Mouse (Mus musculus) right cerebral cortex, adult 18-20 months (tissue): Measurements from ENCODE around the gene C1qtnf3.
"Not testable (repeated sequence)": the region's sequence is repeated elsewhere in the genome, so short reads cannot be mapped to it uniquely, and the experiment has no call there.

Experiments
- DNase-seq: peaks from one replicate; pipeline ENCODE4 v3.0.0; 2022; ENCODE audit warnings: mixed read lengths

The C1qtnf3 gene

GRCm38 (mm10) chr15:10959277-10960026 lies 7.3 kb downstream of the C1qtnf3 start:
- no peak for DNase-seq

DNA sequence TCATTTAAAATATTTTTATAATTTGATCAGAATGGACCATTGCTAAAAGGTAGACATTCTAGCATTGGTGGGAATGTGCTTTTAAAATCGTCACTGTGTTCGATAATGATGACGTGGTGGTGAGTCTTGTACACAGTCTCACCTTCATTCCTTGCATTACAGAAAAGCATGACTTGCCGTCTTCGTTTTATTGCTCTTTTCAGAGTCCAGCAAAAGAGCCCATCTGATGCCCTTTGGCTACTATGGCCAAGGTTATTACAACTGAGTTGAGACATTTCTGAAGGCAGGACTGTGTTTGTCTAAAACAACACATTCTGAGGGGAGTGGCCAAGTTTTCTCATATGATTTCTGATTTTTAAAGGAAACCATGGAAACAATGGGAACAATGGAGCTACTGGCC lies 8.1 kb downstream of the C1qtnf3 start:
- DNase-seq, result no peak

- no peak for DNase-seq
Observed at GRCm38 (mm10) chr15:10962601-10963000, 10.5 kb downstream of the C1qtnf3 start.

DNA sequence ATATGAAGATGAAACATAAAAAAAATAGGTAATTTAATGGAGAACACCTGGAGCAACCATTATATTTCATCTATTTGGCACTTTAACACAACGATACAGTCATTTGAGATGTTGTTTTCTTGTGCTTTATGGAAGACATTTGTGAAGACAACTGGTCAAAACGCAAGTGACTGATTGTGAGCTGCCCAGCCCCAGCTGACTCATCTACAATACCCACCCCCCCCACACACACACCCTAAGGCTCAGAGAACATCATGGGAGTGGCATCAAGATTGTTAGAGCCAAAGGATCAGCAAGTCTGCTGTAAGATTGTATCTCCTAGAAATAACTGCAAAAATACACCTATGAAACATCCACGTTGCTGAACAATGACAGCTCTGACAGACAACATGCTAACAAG lies 17.3 kb downstream of the C1qtnf3 start:
- no peak for DNase-seq

DNA sequence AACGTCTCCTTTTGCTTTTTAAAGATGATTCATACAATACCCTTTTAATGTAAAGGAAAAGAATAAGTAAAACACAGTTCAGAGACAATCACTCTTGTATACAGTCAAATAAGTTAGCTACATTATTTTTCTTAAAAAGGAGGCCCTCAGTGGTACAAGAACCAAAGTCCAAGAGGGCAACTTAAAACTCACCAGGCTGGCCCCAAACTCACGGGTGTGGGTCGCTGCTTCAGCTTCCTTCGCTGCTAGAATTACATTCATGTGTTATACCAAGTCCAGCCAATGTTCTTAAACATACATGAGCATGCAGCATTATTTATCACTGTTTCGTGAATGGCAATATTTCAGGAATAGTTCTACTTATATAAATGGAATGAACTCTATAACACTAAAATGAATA lies 18.6 kb downstream of the C1qtnf3 start:
- DNase-seq, result no peak

GRCm38 (mm10) chr15:10977151-10977550 lies 25.0 kb downstream of the C1qtnf3 start:
- no peak for DNase-seq

DNA sequence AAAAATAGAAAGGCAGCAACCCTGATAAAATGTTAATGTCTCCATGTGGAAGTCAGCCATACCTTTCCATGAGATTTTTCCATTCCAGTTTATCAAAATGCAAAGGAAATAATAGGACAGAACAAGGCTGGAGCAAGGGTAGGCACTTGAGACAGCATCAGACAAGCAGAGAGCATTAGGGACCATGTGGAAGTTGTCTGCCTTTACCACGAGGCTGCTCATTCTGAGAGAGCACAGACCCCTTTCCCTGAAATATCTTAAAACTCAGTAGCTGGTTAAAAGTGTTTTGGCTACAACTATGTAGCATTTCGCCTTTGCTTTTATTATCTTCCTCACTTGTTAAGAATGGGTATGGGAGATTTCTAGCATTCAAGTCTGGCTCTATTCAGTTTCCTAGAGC lies 28.6 kb downstream of the C1qtnf3 start:
- DNase-seq, result no peak

- DNase-seq, result peak; percentile 92
Observed at GRCm38 (mm10) chr15:10981377-10982063, 29.4 kb downstream of the C1qtnf3 start, which contains the start of gene Amacr. Amacr (plus strand) TSS chr15:10981756.

GRCm38 (mm10) chr15:10982064-10982435 lies 29.9 kb downstream of the C1qtnf3 start:
- no peak for DNase-seq

DNA sequence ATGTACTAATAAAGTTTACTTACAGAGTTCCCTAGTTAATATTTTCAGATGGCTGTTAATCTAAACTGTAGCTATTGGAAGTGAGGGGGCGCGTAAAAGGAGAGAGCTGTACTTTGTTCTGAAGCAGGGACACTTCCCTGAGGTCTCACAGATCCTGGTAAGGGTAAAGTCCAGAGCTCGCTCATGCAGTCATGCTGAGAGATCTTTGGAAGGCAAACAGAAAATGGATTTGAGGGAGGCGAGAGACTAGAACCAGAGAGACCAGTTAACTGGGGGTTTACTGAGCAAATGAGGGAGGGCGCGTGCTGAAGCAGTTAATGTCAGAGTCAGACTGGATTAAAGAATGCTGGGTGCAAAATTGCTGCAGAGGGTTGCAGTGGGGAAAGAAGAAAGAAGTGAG lies 33.6 kb downstream of the C1qtnf3 start:
- no peak for DNase-seq

DNA sequence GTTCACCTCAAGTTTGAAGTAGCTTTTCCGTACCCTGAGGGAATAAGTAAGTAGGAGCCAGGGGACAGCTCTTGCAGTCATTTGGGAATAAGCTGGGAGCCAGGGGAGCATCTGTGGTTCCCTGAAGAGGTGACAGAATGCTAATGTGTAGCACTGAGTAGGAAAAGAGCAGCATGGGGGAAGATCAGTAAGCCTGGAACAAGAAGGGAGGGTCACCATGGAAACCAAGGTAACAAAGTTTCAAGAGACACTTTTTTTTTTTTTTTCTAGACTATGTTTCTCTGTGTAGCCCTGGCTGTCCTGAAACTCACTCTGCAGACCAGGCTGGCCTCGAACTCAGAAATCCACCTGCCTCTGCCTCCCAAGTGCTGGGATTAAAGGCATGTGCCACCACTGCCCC lies 34.3 kb downstream of the C1qtnf3 start:
- not testable (repeated sequence) for DNase-seq

DNA sequence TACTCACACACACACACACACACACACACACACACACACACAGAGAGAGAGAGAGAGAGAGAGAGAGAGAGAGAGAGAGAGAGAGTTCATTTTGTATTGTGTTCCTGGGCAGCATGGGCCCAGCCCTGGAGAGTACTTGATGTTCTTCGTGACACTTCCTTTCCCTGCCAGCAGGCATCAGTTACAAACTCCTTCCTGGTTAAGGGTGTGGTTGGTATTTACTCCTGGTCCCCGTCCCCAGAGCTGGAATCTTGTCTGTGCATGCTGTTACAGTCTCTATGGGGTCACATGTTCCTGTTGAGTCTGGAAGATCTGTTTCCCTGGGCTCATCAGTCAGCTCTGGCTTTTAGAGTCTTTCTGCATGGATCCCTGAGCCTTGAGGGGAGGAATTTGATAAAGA lies 38.3 kb downstream of the C1qtnf3 start:
- DNase-seq, result no peak

DNA sequence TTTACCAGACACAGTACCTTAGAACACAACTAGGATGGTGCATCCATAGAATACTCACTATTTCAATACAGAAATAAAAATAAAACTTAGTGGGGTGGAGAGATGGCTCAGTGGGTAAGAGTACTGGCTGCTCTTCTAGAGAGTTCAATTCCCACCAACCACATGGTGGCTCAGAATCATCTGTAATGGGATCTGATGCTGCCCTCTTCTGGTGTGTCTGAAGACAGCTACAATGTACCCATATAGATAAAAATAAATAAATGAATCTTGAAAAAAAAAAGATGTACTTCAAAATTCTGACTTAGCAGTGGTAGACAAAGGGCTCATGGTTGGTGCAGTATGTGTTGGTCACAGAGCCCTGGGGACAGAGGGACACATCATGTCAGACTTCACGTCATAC lies 39.4 kb downstream of the C1qtnf3 start:
- no peak for DNase-seq

GRCm38 (mm10) chr15:10999832-11000231 lies 47.7 kb downstream of the C1qtnf3 start:
- no peak for DNase-seq

GRCm38 (mm10) chr15:11000421-11000820 lies 48.3 kb downstream of the C1qtnf3 start, which contains the start of gene Slc45a2:
Slc45a2 (plus strand) TSS chr15:11000721.
- DNase-seq, result no peak

- no peak for DNase-seq
Observed at GRCm38 (mm10) chr15:11003791-11004190, 51.7 kb downstream of the C1qtnf3 start.

- no peak for DNase-seq
Observed at GRCm38 (mm10) chr15:11004646-11005045, 52.5 kb downstream of the C1qtnf3 start.

- no peak for DNase-seq
Observed at GRCm38 (mm10) chr15:11008756-11009155, 56.6 kb downstream of the C1qtnf3 start.

- no peak for DNase-seq
Observed at GRCm38 (mm10) chr15:11010976-11011548, 58.9 kb downstream of the C1qtnf3 start.

DNA sequence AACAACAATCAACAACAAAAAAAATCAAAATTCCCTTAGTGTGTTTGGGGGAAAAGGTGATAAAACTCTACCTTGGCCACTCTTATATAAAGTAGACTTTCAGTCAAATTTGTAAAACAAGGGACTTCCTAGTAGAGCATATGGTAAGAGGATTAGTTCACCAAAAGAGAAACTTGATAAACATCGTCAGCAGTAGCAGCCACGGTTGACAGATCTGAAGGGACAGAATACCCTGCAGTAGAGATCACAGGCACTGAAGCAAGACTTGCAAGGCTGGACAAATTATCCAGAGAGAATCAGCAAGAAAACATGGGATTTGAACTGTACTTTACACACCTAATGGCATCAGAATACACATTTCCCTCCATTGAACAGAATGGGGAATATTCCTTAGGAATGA lies 62.8 kb downstream of the C1qtnf3 start:
- DNase-seq, result no peak

GRCm38 (mm10) chr15:11026801-11027561 lies 74.8 kb downstream of the C1qtnf3 start:
- DNase-seq, result no peak
